Mouse (Mus musculus) CD4-positive, CD25-positive, alpha-beta regulatory T cell, adult 4 months (primary cell): ENCODE results near the gene Tcta. TPM values are rescaled to one million over a fixed set of nuclear protein-coding genes. Genes with fewer than 3 reads are reported as not detected.
A peak's percentile ranks its signal among the peaks of the same experiment; 100 is the strongest.

Source experiments
- ATAC-seq: one replicate; pipeline ENCODE4 v1.8.0; 2017
- polyA plus RNA-seq, 2 experiments: library from polyadenylated mRNA; unstranded; fragments of 100-300 nt; shearing (Covaris generic); gene quantifications; one replicate each; pipeline ENCODE4 v1.2.1; 2017

The Tcta gene
- polyA plus RNA-seq, 2 experiments from 2014 or later, result 14.8 to 22.7 TPM

GRCm38 (mm10) chr9:108267691-108268090 lies 38.3 kb downstream of the Tcta start:
- no peak for ATAC-seq

GRCm38 (mm10) chr9:108266261-108266935 lies 39.6 kb downstream of the Tcta start:
- ATAC-seq, result no peak

GRCm38 (mm10) chr9:108264191-108264921 lies 41.6 kb downstream of the Tcta start:
- ATAC-seq, result peak; percentile 8

DNA sequence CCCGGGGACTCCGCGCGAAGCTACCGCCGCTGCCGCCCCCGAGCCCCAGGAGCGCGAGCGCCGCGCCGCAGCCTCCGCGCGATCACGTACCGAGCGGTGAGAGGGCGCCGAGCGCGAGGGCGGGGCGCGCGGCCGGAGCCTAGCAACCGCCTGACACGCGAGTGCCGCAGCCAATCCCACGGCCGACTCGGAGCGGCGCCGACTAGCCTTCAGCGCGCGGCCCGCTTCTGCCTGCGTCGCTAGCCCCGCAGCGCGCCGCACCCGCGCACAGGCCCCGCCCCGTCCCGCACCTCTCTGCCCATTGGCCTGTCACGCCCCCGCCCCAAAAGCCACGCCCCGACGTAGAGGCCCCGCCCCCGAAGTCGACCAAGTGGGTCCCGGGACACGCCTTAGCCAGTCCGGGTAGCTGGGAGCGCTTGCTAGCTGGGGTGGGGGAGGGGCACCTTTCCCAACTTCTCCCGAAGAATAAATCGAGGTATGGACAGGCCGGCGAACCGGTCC lies 42.2 kb downstream of the Tcta start, which contains the start of gene Dag1:
Gene Dag1, minus strand, starts transcription at position 269 of the 501 bp plus-strand sequence.
- ATAC-seq, result peak; percentile 94

- ATAC-seq, result peak; percentile 27
Measured at GRCm38 (mm10) chr9:108263131-108263681, 42.8 kb downstream of the Tcta start.

DNA sequence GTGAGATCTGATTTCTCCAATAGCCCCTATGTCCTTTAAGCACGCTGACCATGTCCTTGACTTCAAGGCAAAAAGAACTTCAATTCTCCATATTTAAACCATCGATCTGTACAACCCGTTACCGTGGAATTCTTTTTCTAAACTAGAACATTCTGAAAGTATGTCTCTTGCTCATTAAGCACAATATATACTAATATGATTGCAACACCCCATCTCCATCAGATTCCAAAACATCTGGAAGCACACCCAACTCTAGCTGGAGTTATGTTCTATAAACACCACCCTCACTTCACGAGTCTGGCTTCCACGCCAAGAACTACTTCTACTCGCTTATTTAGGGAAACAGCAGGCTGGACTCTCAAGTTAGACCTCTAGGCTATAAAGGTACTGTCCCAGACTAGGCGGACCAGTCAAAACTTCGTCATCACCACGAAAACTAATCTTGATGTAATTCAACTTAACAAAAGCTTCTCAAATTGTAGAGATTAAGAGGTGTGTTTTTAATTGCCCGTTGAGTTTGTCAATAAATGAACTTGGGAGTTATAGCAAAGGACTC lies 43.4 kb downstream of the Tcta start:
- no peak for ATAC-seq

GRCm38 (mm10) chr9:108261865-108262264 lies 44.1 kb downstream of the Tcta start:
- ATAC-seq, result no peak

- no peak for ATAC-seq
Measured at GRCm38 (mm10) chr9:108260526-108260925, 45.4 kb downstream of the Tcta start.

Other genes with a start within 250 kb of the Tcta start
- gene Mst1, start 225.7 kb downstream of the Tcta start, polyA plus RNA-seq, result 1 to 10 TPM; 1.4 to 1.5 TPM
- gene Rnf123, start 222.8 kb downstream of the Tcta start, polyA plus RNA-seq, result 10 to 100 TPM; 68.1 to 87.9 TPM
- 10 to 100 TPM; 52.2 to 70.5 TPM for gene Apeh, start 211.6 kb downstream of the Tcta start, polyA plus RNA-seq
- under 1 TPM; 0.10 to 0.23 TPM for gene Bsn, start 115.8 kb downstream of the Tcta start, polyA plus RNA-seq
- gene Dag1, start 42.2 kb downstream of the Tcta start, polyA plus RNA-seq, result 1 to 10 TPM; 2.6 to 5.6 TPM
- 1 to 10 TPM; 2.6 to 6.1 TPM for gene Nicn1, start 15.7 kb downstream of the Tcta start, polyA plus RNA-seq
- gene Amt, start 9.3 kb downstream of the Tcta start, polyA plus RNA-seq, result 1 to 10 TPM; 1.4 to 2.0 TPM
- gene Rhoa, start within 50 bp of the Tcta start, polyA plus RNA-seq, result 100 to 1,000 TPM; 319 to 423 TPM
- gene Gpx1, start 32.7 kb upstream of the Tcta start, polyA plus RNA-seq, result 100 to 1,000 TPM; 464 to 565 TPM
- gene Usp4, start 41.7 kb upstream of the Tcta start, polyA plus RNA-seq, result 100 to 1,000 TPM; 102 to 155 TPM
- 1 to 10 TPM in 1 of 2 experiments, not detected in 1; 1.6 TPM for gene 1700102P08Rik, start 86.6 kb upstream of the Tcta start, polyA plus RNA-seq
- gene Ccdc36, start 122.3 kb upstream of the Tcta start, polyA plus RNA-seq, result under 1 TPM in 1 of 2 experiments, not detected in 1; 0.11 TPM
- not detected for gene BC048562, start 130.3 kb upstream of the Tcta start, polyA plus RNA-seq
- gene Ccdc71, start 154.4 kb upstream of the Tcta start, polyA plus RNA-seq, result 10 to 100 TPM; 29.9 to 39.2 TPM
- gene Klhdc8b, start 155.4 kb upstream of the Tcta start, polyA plus RNA-seq, result 1 to 10 TPM; 1.6 to 2.2 TPM
- under 1 TPM; 0.10 to 0.13 TPM for gene Lamb2, start 173.6 kb upstream of the Tcta start, polyA plus RNA-seq
- gene Usp19, start 184.4 kb upstream of the Tcta start, polyA plus RNA-seq, result 10 to 100 TPM; 15.1 to 16.6 TPM
- 100 to 1,000 TPM; 132 to 223 TPM for gene Qars, start 201.5 kb upstream of the Tcta start, polyA plus RNA-seq
- gene Qrich1, start 210.6 kb upstream of the Tcta start, polyA plus RNA-seq, result 10 to 100 TPM; 77.2 to 91.3 TPM